In genomic region chr5:143547384-143547783, GRCm38 (mm10) we compare ENCODE assay signal across 9 mouse cellular contexts. TPM values are rescaled to one million over a fixed set of nuclear protein-coding genes. Genes with fewer than 3 reads are reported as not detected.
DNase-seq lines count a peak whose midpoint lies in the region; ATAC-seq and TF ChIP-seq lines count a peak whose summit lies in the region.
"Had no signal": no experiment of that assay in that cellular context is flagged by ENCODE, and none has a peak within 500 bp of the region (broad histone marks: within the 10 kb centered on the region; RNA-seq: fewer than 3 reads in every experiment).

No protein-coding gene starts in this region.

- in situ Hi-C loops in ES-E14 (cut with MboI; ENCODE audit: low sequenced_read_pairs in 2 of 2, unreplicated experiment in 2 of 2), result no loop called here

- peaks cover 0 to 3% of the 10 kb centered on the region in 2 experiments; a peak in 1 of 4 replicates for H3K4me1 ChIP-seq in ES-E14 (ENCODE audit: control insufficient read depth in 2 of 2, insufficient read depth in 2 of 2, low read length in 2 of 2, poor library complexity in 1 of 2)
- H3K4me1 ChIP-seq in liver, embryonic 14.5 days (replicated peaks; ENCODE audit: control insufficient read depth in 2 of 2, insufficient read depth in 2 of 2, low read length in 1 of 2), result peaks cover 18 to 24% of the 10 kb centered on the region in 2 experiments

- H3K27ac ChIP-seq in ES-E14 (ENCODE audit: insufficient read depth, low read depth, low read length, poor library complexity, severe bottlenecking), result no peak overlapping the region
- peak overlapping the region; percentile 76; the same call in 1 of the 2 replicates for H3K27ac ChIP-seq in liver, embryonic 14.5 days

- 2% methylated on average over 11 of the region's 11 CpGs for WGBS in liver, embryonic 14.5 days (ENCODE audit: insufficient replicate concordance)

- no peaks in the 10 kb centered on the region for H3K9me3 ChIP-seq in ES-E14 (ENCODE audit: control insufficient read depth, insufficient read depth, low read depth, low read length)
- H3K9me3 ChIP-seq in liver, embryonic 14.5 days (ENCODE audit: control insufficient read depth, low read length), result no peaks in the 10 kb centered on the region
- H3K9me3 ChIP-seq: lung, embryonic 15.5 days had no signal

- no peaks in the 10 kb centered on the region; the same call in 1 of the 2 replicates for H3K36me3 ChIP-seq in ES-E14 (ENCODE audit: control insufficient read depth, insufficient read depth, low read length, poor library complexity, severe bottlenecking)
- peaks cover 5% of the 10 kb centered on the region; the same call in 1 of the 2 replicates for H3K36me3 ChIP-seq in liver, embryonic 14.5 days (replicated peaks; ENCODE audit: control insufficient read depth, insufficient read depth, low read depth)
- H3K36me3 ChIP-seq: lung, embryonic 15.5 days had no signal

- TF ChIP-seq EP300 in liver, embryonic 14.5 days (IDR thresholded peaks at IDR 0.05; ENCODE audit: low read depth), result no peak

- DNase-seq in 3T3-L1 (ENCODE audit: low read depth, low spot score) (peak; percentile 95), ES-E14 (ENCODE audit: low read depth, low spot score) (peak; percentile 85)
- DNase-seq in cerebellum, adult 18-20 months, result peak; percentile 64 to 81
- peak; percentile 76 for DNase-seq in gastrocnemius, postnatal 10 days
- peak; percentile 82 for DNase-seq in kidney, postnatal 14 days
- peak; percentile 68 to 73 (median 71) for DNase-seq in liver, embryonic 14.5 days (ENCODE audit: low read depth in 3 of 3, low spot score in 3 of 3)
- peak; percentile 60 for DNase-seq in retina, adult 2 months (ENCODE audit: low read depth, low spot score)
- DNase-seq in urinary bladder, postnatal 14 days (ENCODE audit: low spot score), result peak; percentile 76

- H3K27me3 ChIP-seq in liver, embryonic 14.5 days (ENCODE audit: control insufficient read depth, insufficient read depth, low read length), result no peaks in the 10 kb centered on the region
- H3K27me3 ChIP-seq: lung, embryonic 15.5 days had no signal

- no peak overlapping the region for H3K9ac ChIP-seq in ES-E14 (ENCODE audit: insufficient read depth, low read depth, low read length, poor library complexity, severe bottlenecking)
- peak overlapping the region; percentile 36 for H3K9ac ChIP-seq in liver, embryonic 14.5 days (replicated peaks)
- H3K9ac ChIP-seq: lung, embryonic 15.5 days had no signal

- H3K4me3 ChIP-seq in ES-E14 (ENCODE audit: insufficient read depth in 1 of 2, low read depth in 1 of 2, low read length in 2 of 2, poor library complexity in 1 of 2, severe bottlenecking in 1 of 2), result 0 out of 4 replicates have a peak overlapping the region, but pooled peaks of 1 of the 2 experiments have one; percentile 12
- H3K4me3 ChIP-seq in liver, embryonic 14.5 days (ENCODE audit: insufficient read depth in 1 of 2, low read depth in 2 of 2, low read length in 2 of 2), result no peak overlapping the region

- ATAC-seq in liver, embryonic 14.5 days (ENCODE audit: insufficient read depth), result 0 out of 2 replicates have a peak, but pooled peaks have one; percentile 7

- TF ChIP-seq CTCF in liver, embryonic 14.5 days (IDR thresholded peaks at IDR 0.05; ENCODE audit: low read depth), result peak; percentile 100

- peak overlapping the region; percentile 95 for H3K4me2 ChIP-seq in liver, embryonic 14.5 days (ENCODE audit: low read depth)

TF ChIP-seq in ES-E14, 5 proteins besides CTCF, POLR2A, EP300 and RAD21:
- TF ChIP-seq ZNF384 (IDR thresholded peaks at IDR 0.05; ENCODE audit: low read depth, low read length) (no peak), ZC3H11A (IDR thresholded peaks at IDR 0.05; ENCODE audit: borderline replicate concordance, low read depth, low read length) (peak; percentile 54; the same call in 1 of the 2 replicates), MAFK (IDR thresholded peaks at IDR 0.05; ENCODE audit: insufficient read depth, low read depth, low read length) (no peak), CHD2 (IDR thresholded peaks at IDR 0.05; ENCODE audit: low read depth, low read length) (0 out of 2 replicates have a peak, but pooled peaks have one; percentile 27), HCFC1 (IDR thresholded peaks at IDR 0.05; ENCODE audit: borderline replicate concordance, insufficient read depth, low read length) (0 out of 2 replicates have a peak, but pooled peaks have one; percentile 45)

RNA-seq across cellular contexts. Expression of gene Rac1, which starts 19.5 kb away (rescaled TPM):
- total RNA-seq in ES-E14 (2012; rRNA removed), result 90.3 and 122 TPM in 2 replicates
- total RNA-seq in gastrocnemius, postnatal 10 days (2021), result 100 to 1,000 TPM; 237 to 250 TPM
- 53.9 and 115 TPM in 2 replicates for polyA plus RNA-seq in liver, embryonic 14.5 days (2012; rRNA removed)
- polyA plus RNA-seq in liver, embryonic 14.5 days (2014; fragmentation: Nextera tagmentation; extraction: Ambion mirVana), result 146 and 161 TPM in 2 replicates
